Mouse (Mus musculus) intestine, postnatal 0 days (tissue): ENCODE measurements at regions not wholly inside any gene's neighbourhood (a gene's known extent, or its start where the extent isn't known, plus 50 kb on each side); places are given as distances from the start of the nearest gene placed in this dataset.
"Not testable (repeated sequence)": the region's sequence is repeated elsewhere in the genome, so short reads cannot be mapped to it uniquely, and the experiment has no call there.

ENCODE experiments used
- ATAC-seq: fragments of 200-750 bp; cut with Nextera tagmentation; 2 replicates; pipeline ENCODE4 v1.8.0; 2017; ENCODE audit warnings: mild to moderate bottlenecking, moderate TSS enrichment, moderate library complexity
- H3K27ac ChIP-seq: fragments of 300-500 bp; sonication (generic); 2 replicates; pipeline ENCODE4 v1.5.1; 2014; ENCODE audit warnings: mild to moderate bottlenecking, low read depth, low read length, moderate library complexity
- H3K27me3 ChIP-seq: fragments of 300-500 bp; sonication (generic); replicated peaks from 2 replicates; pipeline ENCODE4 v1.6.1; 2014; ENCODE audit warnings: low read length, mixed read lengths; ENCODE audit not compliant: control insufficient read depth, insufficient read depth
- H3K36me3 ChIP-seq: fragments of 300-500 bp; sonication (generic); 2 replicates; pipeline ENCODE4 v1.6.1; 2014; ENCODE audit warnings: mild to moderate bottlenecking, moderate library complexity; ENCODE audit not compliant: control insufficient read depth, insufficient read depth
- H3K4me1 ChIP-seq: fragments of 300-500 bp; sonication (generic); replicated peaks from 2 replicates; pipeline ENCODE4 v1.6.1; 2014; ENCODE audit warnings: antibody characterized with exemption, low read length, mixed read lengths; ENCODE audit not compliant: control insufficient read depth, insufficient read depth
- H3K4me2 ChIP-seq: fragments of 300-500 bp; sonication (generic); replicated peaks from 2 replicates; pipeline ENCODE4 v1.6.1; 2014; ENCODE audit warnings: low read depth, mild to moderate bottlenecking, moderate library complexity
- H3K4me3 ChIP-seq: fragments of 300-500 bp; sonication (generic); 2 replicates; pipeline ENCODE4 v1.5.1; 2014; ENCODE audit warnings: low read depth, low read length
- H3K9ac ChIP-seq: fragments of 300-500 bp; sonication (generic); 2 replicates; pipeline ENCODE4 v1.6.1; 2014; ENCODE audit warnings: mild to moderate bottlenecking, low read depth, low read length
- H3K9me3 ChIP-seq: fragments of 300-500 bp; sonication (generic); 2 replicates; pipeline ENCODE4 v1.6.1; 2016; ENCODE audit warnings: mixed run types; ENCODE audit not compliant: control insufficient read depth
- CTCF ChIP-seq: sonication (generic); IDR thresholded peaks from 2 replicates; pipeline ENCODE4 v1.5.1; 2016; ENCODE audit warnings: low read depth, mild to moderate bottlenecking, control low read depth, antibody characterized with exemption, moderate library complexity
- WGBS: fragments of 180-500 bp; shearing (Covaris S2); extraction: QIAGEN DNeasy Blood & Tissue Kit; methylation state at CpG from one replicate; pipeline ENCODE4 v1.1.7; 2014; 5-methylcytosine and 5-hydroxymethylcytosine counted together

GRCm38 (mm10) chr5:91861440-91862187 lies 101.3 kb downstream of the Rchy1 start:
- Histone ChIP-seq H3K27ac (no peak overlapping the region), H3K36me3 (no peaks in the 10 kb centered on the region), H3K9ac (no peak overlapping the region), H3K9me3 (no peaks in the 10 kb centered on the region), H3K4me3 (no peak overlapping the region), H3K27me3 (no peaks in the 10 kb centered on the region), H3K4me1 (no peaks in the 10 kb centered on the region), H3K4me2 (no peak overlapping the region)
- 71% methylated on average over 11 of the region's 11 CpGs for WGBS
- ATAC-seq = no peak
- TF ChIP-seq CTCF = peak; percentile 67

GRCm38 (mm10) chr5:91860489-91860888 lies 102.4 kb downstream of the Rchy1 start:
- no peak overlapping the region for H3K4me3 ChIP-seq
- TF ChIP-seq CTCF = no peak

GRCm38 (mm10) chr5:91852330-91852729 lies 110.5 kb downstream of the Rchy1 start:
- no peaks in the 10 kb centered on the region for H3K27me3 ChIP-seq
- H3K4me3 ChIP-seq = no peak overlapping the region
- no peak for ATAC-seq
- H3K9me3 ChIP-seq = no peaks in the 10 kb centered on the region
- H3K4me2 ChIP-seq = no peak overlapping the region
- no peaks in the 10 kb centered on the region; the same call in 1 of the 2 replicates for H3K4me1 ChIP-seq
- no peak overlapping the region for H3K9ac ChIP-seq
- WGBS = 73% methylated on average over 4 of the region's 4 CpGs
- H3K36me3 ChIP-seq = no peaks in the 10 kb centered on the region
- TF ChIP-seq CTCF = no peak
- H3K27ac ChIP-seq = no peak overlapping the region

More at GRCm38 (mm10) chr5:91860489-91860888, 102.4 kb downstream of the Rchy1 start:
- Histone ChIP-seq H3K4me2 (no peak overlapping the region), H3K36me3 (no peaks in the 10 kb centered on the region), H3K9ac (no peak overlapping the region), H3K27me3 (no peaks in the 10 kb centered on the region), H3K9me3 (no peaks in the 10 kb centered on the region), H3K4me1 (no peaks in the 10 kb centered on the region), H3K27ac (no peak overlapping the region)
- WGBS = 76% methylated on average over 2 of the region's 2 CpGs
- no peak for ATAC-seq

- not testable (repeated sequence) for H3K36me3 ChIP-seq, H3K4me2 ChIP-seq, H3K27ac ChIP-seq, H3K27me3 ChIP-seq, ATAC-seq, H3K9ac ChIP-seq, H3K9me3 ChIP-seq, H3K4me1 ChIP-seq, H3K4me3 ChIP-seq
- WGBS = 82% methylated on average over 4 of the region's 4 CpGs
Measured at GRCm38 (mm10) chr5:91850862-91851569, 111.9 kb downstream of the Rchy1 start.

- 75% methylated on average over 5 of the region's 5 CpGs for WGBS
- H3K9me3 ChIP-seq = no peaks in the 10 kb centered on the region
- no peaks in the 10 kb centered on the region for H3K36me3 ChIP-seq
- H3K9ac ChIP-seq = no peak overlapping the region
- TF ChIP-seq CTCF = no peak
- H3K4me2 ChIP-seq = no peak overlapping the region
- H3K27me3 ChIP-seq = no peaks in the 10 kb centered on the region
- H3K27ac ChIP-seq = no peak overlapping the region
- H3K4me1 ChIP-seq = no peaks in the 10 kb centered on the region; the same call in 1 of the 2 replicates
- no peak overlapping the region for H3K4me3 ChIP-seq
- ATAC-seq = no peak
Measured at GRCm38 (mm10) chr5:91850440-91850839, 112.4 kb downstream of the Rchy1 start.

- Histone ChIP-seq H3K4me3 (no peak overlapping the region), H3K4me1 (no peaks in the 10 kb centered on the region; the same call in 1 of the 2 replicates), H3K27ac (no peak overlapping the region), H3K9ac (no peak overlapping the region), H3K27me3 (no peaks in the 10 kb centered on the region), H3K36me3 (no peaks in the 10 kb centered on the region), H3K9me3 (no peaks in the 10 kb centered on the region), H3K4me2 (no peak overlapping the region)
- no peak for ATAC-seq
- WGBS = 90% methylated on average over 2 of the region's 2 CpGs
- TF ChIP-seq CTCF = no peak
Measured at GRCm38 (mm10) chr5:91849533-91849932, 113.3 kb downstream of the Rchy1 start.
